Mouse (Mus musculus): ENCODE results near the gene Rtn4rl2.

GRCm38 (mm10) chr2:84841905-84842304 lies 44.6 kb downstream of the Rtn4rl2 start:
- TF ChIP-seq MYOG (IDR thresholded peaks at IDR 0.05; ENCODE audit: control insufficient read depth, extremely low read depth, insufficient read length) (no peak), CTCF (IDR thresholded peaks at IDR 0.05; ENCODE audit: control insufficient read depth, insufficient read depth, insufficient read length) (no peak), USF1 (IDR thresholded peaks at IDR 0.05; ENCODE audit: low read depth) (no peak), CEBPB (IDR thresholded peaks at IDR 0.05; ENCODE audit: low read depth) (no peak), MAX (IDR thresholded peaks at IDR 0.05) (no peak), MYOD1 (IDR thresholded peaks at IDR 0.05; ENCODE audit: control insufficient read depth, insufficient read length, low read depth) (no peak)

Data from C2C12 (cell line).